Mouse (Mus musculus) forebrain, embryonic 15.5 days (tissue): ENCODE data around the gene Tmco5. TPM values are rescaled to one million over a fixed set of nuclear protein-coding genes. Genes with fewer than 3 reads are reported as not detected.

ENCODE experiments used
- ATAC-seq: fragments of 200-750 bp; cut with Nextera tagmentation; replicated peaks from 2 replicates; pipeline ENCODE4 v1.8.0; 2017; ENCODE audit warnings: mild to moderate bottlenecking, moderate TSS enrichment, moderate library complexity
- H3K27ac ChIP-seq: fragments of 300-500 bp; sonication (generic); replicated peaks from 2 replicates; pipeline ENCODE4 v1.5.1; 2015; ENCODE audit warnings: mild to moderate bottlenecking, inconsistent platforms
- H3K27me3 ChIP-seq: fragments of 300-500 bp; sonication (generic); 2 replicates; pipeline ENCODE4 v1.6.1; 2015; ENCODE audit warnings: inconsistent platforms
- H3K36me3 ChIP-seq: fragments of 300-500 bp; sonication (generic); 2 replicates; pipeline ENCODE4 v1.6.1; 2015; ENCODE audit warnings: mild to moderate bottlenecking, inconsistent platforms
- H3K4me1 ChIP-seq: fragments of 300-500 bp; sonication (generic); 2 replicates; pipeline ENCODE4 v1.6.1; 2015; ENCODE audit warnings: inconsistent platforms
- H3K4me2 ChIP-seq: fragments of 300-500 bp; sonication (generic); replicated peaks from 2 replicates; pipeline ENCODE4 v1.6.1; 2015; ENCODE audit warnings: mild to moderate bottlenecking, inconsistent platforms
- H3K4me3 ChIP-seq: fragments of 300-500 bp; sonication (generic); 2 replicates; pipeline ENCODE4 v1.5.1; 2015; ENCODE audit warnings: mild to moderate bottlenecking, inconsistent platforms
- H3K9ac ChIP-seq: fragments of 300-500 bp; sonication (generic); replicated peaks from 2 replicates; pipeline ENCODE4 v1.6.1; 2015; ENCODE audit warnings: mild to moderate bottlenecking, inconsistent platforms
- H3K9me3 ChIP-seq: fragments of 300-500 bp; sonication (generic); 2 replicates; pipeline ENCODE4 v1.6.1; 2016; ENCODE audit warnings: inconsistent platforms
- WGBS: fragments of 180-500 bp; shearing (Covaris S2); methylation state at CpG from one replicate; pipeline ENCODE4 v1.1.7; 2015; ENCODE audit warnings: mixed read lengths; 5-methylcytosine and 5-hydroxymethylcytosine counted together
- polyA plus RNA-seq: library from polyadenylated mRNA; unstranded; fragments of >200 nt; fragmentation: Nextera tagmentation; extraction: Ambion mirVana; gene quantifications from 2 replicates; pipeline ENCODE4 v1.2.1, GENCODE M21; 2015

Tmco5 gene
- polyA plus RNA-seq, 1 experiment from 2014 or later: not detected

GRCm38 (mm10) chr2:116899615-116900272 lies 21.3 kb downstream of the Tmco5 start:
- peak overlapping the region; percentile 34 for H3K4me3 ChIP-seq
- peaks cover 5% of the 10 kb centered on the region; the same call in 1 of the 2 replicates for H3K4me1 ChIP-seq
- ATAC-seq: peak; percentile 84
- H3K9ac ChIP-seq: peak overlapping the region; percentile 46
- H3K27ac ChIP-seq: no peak overlapping the region
- WGBS: 19% methylated on average over 19 of the region's 19 CpGs
- no peaks in the 10 kb centered on the region for H3K9me3 ChIP-seq
- peak overlapping the region; percentile 51 for H3K4me2 ChIP-seq
- no peaks in the 10 kb centered on the region for H3K27me3 ChIP-seq
- H3K36me3 ChIP-seq: no peaks in the 10 kb centered on the region

- peaks cover 5% of the 10 kb centered on the region; the same call in 1 of the 2 replicates for H3K4me1 ChIP-seq
- peak overlapping the region; percentile 51 for H3K4me2 ChIP-seq
- no peak overlapping the region for H3K27ac ChIP-seq
- H3K9me3 ChIP-seq: no peaks in the 10 kb centered on the region
- peak; percentile 65 for ATAC-seq
- peak overlapping the region; percentile 46 for H3K9ac ChIP-seq
- peak overlapping the region; percentile 34 for H3K4me3 ChIP-seq
- H3K27me3 ChIP-seq: no peaks in the 10 kb centered on the region
- H3K36me3 ChIP-seq: no peaks in the 10 kb centered on the region
- WGBS: 30% methylated on average over 10 of the region's 10 CpGs
Observed at GRCm38 (mm10) chr2:116900273-116900843, 21.9 kb downstream of the Tmco5 start.

- H3K4me1 ChIP-seq: no peaks in the 10 kb centered on the region
- ATAC-seq: peak; percentile 73
- WGBS: 78% methylated on average over 8 of the region's 8 CpGs
Observed at GRCm38 (mm10) chr2:116908268-116908667, 29.8 kb downstream of the Tmco5 start.

GRCm38 (mm10) chr2:116912334-116913070 lies 34.0 kb downstream of the Tmco5 start:
- no peak for ATAC-seq
- no peak overlapping the region for H3K27ac ChIP-seq
- H3K4me2 ChIP-seq: no peak overlapping the region
- no peak overlapping the region for H3K4me3 ChIP-seq
- H3K9me3 ChIP-seq: no peaks in the 10 kb centered on the region
- no peaks in the 10 kb centered on the region for H3K36me3 ChIP-seq
- H3K4me1 ChIP-seq: no peaks in the 10 kb centered on the region
- WGBS: 80% methylated on average over 7 of the region's 7 CpGs
- H3K9ac ChIP-seq: no peak overlapping the region
- no peaks in the 10 kb centered on the region for H3K27me3 ChIP-seq

More at GRCm38 (mm10) chr2:116908268-116908667, 29.8 kb downstream of the Tmco5 start:
- Histone ChIP-seq H3K27ac (no peak overlapping the region), H3K27me3 (no peaks in the 10 kb centered on the region), H3K4me3 (no peak overlapping the region), H3K36me3 (no peaks in the 10 kb centered on the region), H3K9ac (no peak overlapping the region), H3K9me3 (no peaks in the 10 kb centered on the region), H3K4me2 (no peak overlapping the region)

- H3K27ac ChIP-seq: no peak overlapping the region
- no peaks in the 10 kb centered on the region for H3K4me1 ChIP-seq
- no peaks in the 10 kb centered on the region for H3K27me3 ChIP-seq
- 89% methylated on average over 20 of the region's 20 CpGs for WGBS
- no peaks in the 10 kb centered on the region for H3K9me3 ChIP-seq
- no peaks in the 10 kb centered on the region for H3K36me3 ChIP-seq
- no peak overlapping the region for H3K4me3 ChIP-seq
- H3K9ac ChIP-seq: no peak overlapping the region
- no peak for ATAC-seq
- H3K4me2 ChIP-seq: no peak overlapping the region
Observed at GRCm38 (mm10) chr2:116913677-116914405, 35.4 kb downstream of the Tmco5 start.

- Histone ChIP-seq H3K9me3 (no peaks in the 10 kb centered on the region), H3K4me1 (no peaks in the 10 kb centered on the region), H3K27me3 (no peaks in the 10 kb centered on the region), H3K36me3 (no peaks in the 10 kb centered on the region), H3K4me3 (no peak overlapping the region), H3K4me2 (no peak overlapping the region), H3K9ac (no peak overlapping the region), H3K27ac (no peak overlapping the region)
- 89% methylated on average over 4 of the region's 4 CpGs for WGBS
- ATAC-seq: no peak
Observed at GRCm38 (mm10) chr2:116914636-116915035, 36.1 kb downstream of the Tmco5 start.

- no peak overlapping the region for H3K4me2 ChIP-seq
- H3K27me3 ChIP-seq: no peaks in the 10 kb centered on the region
- H3K9me3 ChIP-seq: no peaks in the 10 kb centered on the region
- H3K9ac ChIP-seq: no peak overlapping the region
- WGBS: 81% methylated on average over 3 of the region's 3 CpGs
- no peaks in the 10 kb centered on the region for H3K36me3 ChIP-seq
- H3K4me1 ChIP-seq: no peaks in the 10 kb centered on the region
- H3K27ac ChIP-seq: no peak overlapping the region
- no peak overlapping the region for H3K4me3 ChIP-seq
- ATAC-seq: no peak
Observed at GRCm38 (mm10) chr2:116918598-116918997, 40.1 kb downstream of the Tmco5 start.

- peaks cover 4% of the 10 kb centered on the region; the same call in 1 of the 2 replicates for H3K4me1 ChIP-seq
- WGBS: 81% methylated on average over 9 of the region's 9 CpGs
- H3K9me3 ChIP-seq: no peaks in the 10 kb centered on the region
- H3K36me3 ChIP-seq: no peaks in the 10 kb centered on the region
- no peak overlapping the region for H3K27ac ChIP-seq
- no peak overlapping the region for H3K4me2 ChIP-seq
- H3K27me3 ChIP-seq: no peaks in the 10 kb centered on the region
- no peak overlapping the region for H3K9ac ChIP-seq
- H3K4me3 ChIP-seq: no peak overlapping the region
- no peak for ATAC-seq
Observed at GRCm38 (mm10) chr2:116922580-116923500, 44.3 kb downstream of the Tmco5 start.

GRCm38 (mm10) chr2:116923684-116924083 lies 45.2 kb downstream of the Tmco5 start:
- H3K27me3 ChIP-seq: no peaks in the 10 kb centered on the region
- ATAC-seq: no peak
- H3K36me3 ChIP-seq: no peaks in the 10 kb centered on the region
- no peak overlapping the region for H3K27ac ChIP-seq
- H3K4me2 ChIP-seq: no peak overlapping the region
- H3K4me1 ChIP-seq: peaks cover 4% of the 10 kb centered on the region; the same call in 1 of the 2 replicates
- WGBS: 88% methylated on average over 3 of the region's 3 CpGs
- no peak overlapping the region for H3K4me3 ChIP-seq
- no peaks in the 10 kb centered on the region for H3K9me3 ChIP-seq
- H3K9ac ChIP-seq: no peak overlapping the region

GRCm38 (mm10) chr2:116924292-116924691 lies 45.8 kb downstream of the Tmco5 start:
- Histone ChIP-seq H3K36me3 (no peaks in the 10 kb centered on the region), H3K4me2 (no peak overlapping the region), H3K9me3 (no peaks in the 10 kb centered on the region), H3K27ac (no peak overlapping the region), H3K27me3 (no peaks in the 10 kb centered on the region), H3K9ac (no peak overlapping the region), H3K4me3 (no peak overlapping the region), H3K4me1 (peaks cover 4% of the 10 kb centered on the region; the same call in 1 of the 2 replicates)
- no peak for ATAC-seq
- 78% methylated on average over 7 of the region's 7 CpGs for WGBS

GRCm38 (mm10) chr2:116925230-116925629 lies 46.7 kb downstream of the Tmco5 start:
- Histone ChIP-seq H3K36me3 (no peaks in the 10 kb centered on the region), H3K27me3 (no peaks in the 10 kb centered on the region), H3K9ac (no peak overlapping the region), H3K4me1 (peaks cover 4% of the 10 kb centered on the region; the same call in 1 of the 2 replicates), H3K4me3 (no peak overlapping the region), H3K4me2 (no peak overlapping the region), H3K27ac (no peak overlapping the region), H3K9me3 (no peaks in the 10 kb centered on the region)
- 54% methylated on average over 5 of the region's 5 CpGs for WGBS
- peak; percentile 51; the same call in 1 of the 2 replicates for ATAC-seq
